Mouse (Mus musculus): Measurements from ENCODE around the gene Fastk.

GRCm38 (mm10) chr5:24483326-24483725, 38.2 kb upstream of the Fastk start:
- TF ChIP-seq CTCF (IDR thresholded peaks at IDR 0.05; ENCODE audit: low read depth, low read length) (peak; percentile 9; the same call in 1 of the 2 replicates), POLR2A (IDR thresholded peaks at IDR 0.05; ENCODE audit: borderline replicate concordance, low read depth, low read length) (no peak)

Data from bone marrow macrophage, adult 2 months (primary cell).